Comparison of ENCODE assay signal across 18 mouse cellular contexts in the genomic region with DNA sequence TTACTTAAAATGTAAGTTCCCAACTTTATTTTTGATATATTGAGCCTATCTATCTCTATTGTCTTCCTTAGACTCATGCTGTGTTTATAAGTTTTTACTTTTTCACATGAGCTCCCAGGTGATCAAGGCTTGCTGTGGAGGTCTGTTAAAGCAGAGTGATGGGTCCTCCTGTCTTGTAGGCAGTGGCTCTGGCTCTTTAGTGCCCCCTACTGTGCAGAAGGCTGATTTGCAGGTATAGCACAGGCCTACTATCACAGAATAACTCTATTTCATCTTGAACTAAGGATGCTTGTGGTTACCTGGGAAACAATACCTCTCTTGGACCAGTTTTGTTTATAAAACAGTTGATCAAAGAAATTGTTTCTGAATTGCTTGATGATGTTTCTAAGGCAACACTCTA.
A peak's percentile ranks its signal among the peaks of the same experiment; 100 is the strongest.
DNase-seq lines count a peak whose midpoint lies in the region; TF ChIP-seq lines count a peak whose summit lies in the region.
"Had no signal": no experiment of that assay in that cellular context is flagged by ENCODE, and none has a peak within 500 bp of the region (broad histone marks: within the 10 kb centered on the region; RNA-seq: fewer than 3 reads in every experiment).

No protein-coding gene starts in this region.

- H3K27me3 ChIP-seq in testis, adult 2 months (ENCODE audit: control insufficient read depth, insufficient read depth, low read length), result no peaks in the 10 kb centered on the region
- H3K27me3 ChIP-seq: heart, embryonic 13.5 days; midbrain, embryonic 15.5 days; neural tube, embryonic 13.5 days had no signal

- H3K27ac ChIP-seq in layer of hippocampus, adult 2 months, result no peak overlapping the region
- H3K27ac ChIP-seq in testis, adult 2 months (ENCODE audit: control insufficient read depth, insufficient read depth, low read depth, low read length), result no peak overlapping the region
- H3K27ac ChIP-seq: heart, embryonic 13.5 days; hindbrain, embryonic 10.5 days; midbrain, embryonic 15.5 days; neural tube, embryonic 13.5 days had no signal

- no peaks in the 10 kb centered on the region for H3K36me3 ChIP-seq in testis, adult 2 months (ENCODE audit: control insufficient read depth, insufficient read depth, low read length)
- H3K36me3 ChIP-seq: heart, embryonic 13.5 days; hindbrain, embryonic 10.5 days; midbrain, embryonic 15.5 days; neural tube, embryonic 13.5 days had no signal

- peak; percentile 51 for TF ChIP-seq CTCF in layer of hippocampus, adult 2 months (conservative IDR thresholded peaks at IDR 0.05)
- TF ChIP-seq CTCF in testis, adult 2 months (IDR thresholded peaks at IDR 0.05; ENCODE audit: control insufficient read depth, insufficient read depth, insufficient replicate concordance, low read depth, low read length), result peak; percentile 23; the same call in 1 of the 2 replicates

- no peak for TF ChIP-seq POLR2A in testis, adult 2 months (IDR thresholded peaks at IDR 0.05; ENCODE audit: control insufficient read depth, low read depth, low read length)

- no peak overlapping the region for H3K4me3 ChIP-seq in layer of hippocampus, adult 2 months
- H3K4me3 ChIP-seq in testis, adult 2 months (ENCODE audit: control insufficient read depth, low read depth, low read length), result no peak overlapping the region
- H3K4me3 ChIP-seq: erythroblast, embryonic 14.5 days; heart, embryonic 13.5 days; hindbrain, embryonic 10.5 days; midbrain, embryonic 15.5 days; neural tube, embryonic 13.5 days had no signal

- DNase-seq in layer of hippocampus, adult 2 months (ENCODE audit: low spot score in 2 of 2), result no peak
- DNase-seq in layer of hippocampus, postnatal 10 days (ENCODE audit: low spot score in 2 of 2), result no peak
- DNase-seq in testis, postnatal 14 days (ENCODE audit: low spot score), result no peak
- DNase-seq in R1 (ENCODE audit: low read depth, low spot score), result peak; percentile 31
- DNase-seq in urinary bladder, postnatal 25 days (ENCODE audit: low spot score), result no peak
- DNase-seq in layer of hippocampus, adult 18-20 months (ENCODE audit: low spot score in 2 of 2), result no peak
- DNase-seq: adrenal gland, postnatal 36 days; cerebellum, adult 9-11 months; gastrocnemius, postnatal 10 days; kidney, postnatal 10 days; left cerebral cortex, postnatal 4 days; right cerebral cortex, postnatal 4 days had no signal

- H3K4me1 ChIP-seq in testis, adult 2 months (ENCODE audit: control insufficient read depth, insufficient read depth, low read length), result peaks cover 2% of the 10 kb centered on the region; the same call in 1 of the 2 replicates
- H3K4me1 ChIP-seq: heart, embryonic 13.5 days; midbrain, embryonic 15.5 days; neural tube, embryonic 13.5 days had no signal
